Mouse (Mus musculus): Measurements from ENCODE around the gene Tnk2.

DNA sequence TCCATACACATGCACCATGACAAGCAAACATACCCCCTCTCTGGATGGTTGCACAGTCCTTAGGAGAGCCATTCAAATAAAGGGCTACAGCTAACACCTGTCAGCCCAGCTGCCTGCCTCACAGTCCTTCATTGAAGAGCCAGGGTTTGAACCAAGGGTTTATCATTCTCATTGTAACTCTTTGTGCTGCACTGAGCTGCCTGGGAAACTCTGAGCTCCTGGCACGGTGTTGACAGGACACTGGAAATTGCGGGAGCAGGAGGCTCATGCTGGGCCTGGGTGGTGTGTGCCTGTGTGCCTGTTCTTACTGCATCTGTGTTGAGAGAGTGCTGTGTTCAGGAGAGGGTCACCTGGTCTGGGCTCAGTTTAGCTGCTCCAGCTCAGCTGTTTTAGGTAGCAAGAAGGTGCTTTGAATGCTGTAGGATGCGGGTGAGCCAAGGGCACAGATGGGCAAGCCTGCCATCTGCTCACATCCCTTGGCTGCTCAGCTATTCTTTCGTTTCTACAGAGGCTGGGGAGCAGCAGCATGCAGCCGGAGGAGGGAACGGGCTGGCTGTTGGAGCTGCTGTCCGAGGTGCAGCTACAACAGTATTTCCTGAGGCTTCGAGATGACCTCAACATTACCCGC lies 19.7 kb downstream of the Tnk2 start:
- TF ChIP-seq POLR2A (IDR thresholded peaks at IDR 0.05; ENCODE audit: borderline replicate concordance, extremely low read depth, low read depth, low read length): no peak
- TF ChIP-seq CTCF (IDR thresholded peaks at IDR 0.05; ENCODE audit: insufficient read depth, low read length): no peak
